Mouse (Mus musculus) MEL (cell line): Measurements from ENCODE around the gene Gjc1. TPM values are rescaled to one million over a fixed set of nuclear protein-coding genes. Genes with fewer than 3 reads are reported as not detected.

ENCODE experiments used
- DNase-seq: peaks from one replicate; pipeline ENCODE4 v3.0.0; 2011; ENCODE audit warnings: low read depth, low spot score
- H3K27ac ChIP-seq: 2 replicates; pipeline ENCODE4 v1.5.1; 2012; ENCODE audit warnings: low read depth, mild to moderate bottlenecking, control low read depth, low read length, moderate library complexity; ENCODE audit not compliant: control insufficient read depth
- H3K27me3 ChIP-seq, 2 experiments: fragments of 150-350 bp in 1 of 2; sonication (generic) in 1 of 2; 2 replicates each; pipeline ENCODE4 v1.6.1; 2012; ENCODE audit warnings: low read length in 2 of 2, mild to moderate bottlenecking in 2 of 2, improper control_type of control experiment in 1 of 2, moderate library complexity in 1 of 2; ENCODE audit not compliant: insufficient read depth in 2 of 2, control insufficient read depth in 1 of 2
- H3K36me3 ChIP-seq, 2 experiments: 2 replicates each; pipeline ENCODE4 v1.6.1; 2012 to 2014; ENCODE audit warnings: low read length in 2 of 2, improper control_type of control experiment in 1 of 2, inconsistent platforms in 1 of 2, mild to moderate bottlenecking in 1 of 2; ENCODE audit not compliant: insufficient read depth in 2 of 2, control insufficient read depth in 1 of 2
- H3K4me1 ChIP-seq, 2 experiments: fragments of 150-350 bp in 1 of 2; sonication (generic) in 1 of 2; 2 replicates each; pipeline ENCODE4 v1.6.1; 2012; ENCODE audit warnings: low read length in 2 of 2, improper control_type of control experiment in 1 of 2, mild to moderate bottlenecking in 1 of 2; ENCODE audit not compliant: insufficient read depth in 2 of 2, control insufficient read depth in 1 of 2
- H3K4me3 ChIP-seq, 2 experiments: fragments of 150-350 bp in 1 of 2; sonication (generic) in 1 of 2; 2 replicates each; pipeline ENCODE4 v1.5.1; 2012; ENCODE audit warnings: low read depth in 2 of 2, low read length in 2 of 2, mild to moderate bottlenecking in 2 of 2, moderate library complexity in 2 of 2, control low read depth in 1 of 2, improper control_type of control experiment in 1 of 2; ENCODE audit not compliant: control insufficient read depth in 1 of 2, insufficient read depth in 1 of 2
- H3K79me2 ChIP-seq: 2 replicates; pipeline ENCODE4 v1.6.1; 2012; ENCODE audit warnings: mild to moderate bottlenecking, low read length, moderate library complexity; ENCODE audit not compliant: control insufficient read depth, poor library complexity, insufficient read depth
- H3K9ac ChIP-seq: 2 replicates; pipeline ENCODE4 v1.6.1; 2012; ENCODE audit warnings: low read depth, mild to moderate bottlenecking, control low read depth, low read length, moderate library complexity; ENCODE audit not compliant: control insufficient read depth, poor library complexity, severe bottlenecking
- H3K9me3 ChIP-seq: fragments of 150-350 bp; sonication (generic); replicated peaks from 2 replicates; pipeline ENCODE4 v1.6.1; 2012; ENCODE audit warnings: mild to moderate bottlenecking, low read length, improper control_type of control experiment, moderate library complexity; ENCODE audit not compliant: insufficient read depth
- CHD1 ChIP-seq: IDR thresholded peaks from 2 replicates; pipeline ENCODE4 v1.6.1; 2012; ENCODE audit warnings: low read depth, mild to moderate bottlenecking, inconsistent platforms, low read length, improper control_type of control experiment
- EP300 ChIP-seq, 2 experiments: IDR thresholded peaks; 2 replicates each; pipeline ENCODE4 v1.6.1; 2011; ENCODE audit warnings: improper control_type of control experiment in 2 of 2, low read length in 2 of 2, low read depth in 1 of 2, mild to moderate bottlenecking in 1 of 2
- GATA1 ChIP-seq: IDR thresholded peaks from 2 replicates; pipeline ENCODE4 v1.6.1; 2011; ENCODE audit warnings: low read depth, low read length, improper control_type of control experiment
- MAX ChIP-seq: IDR thresholded peaks from 2 replicates; pipeline ENCODE4 v1.6.1; 2011; ENCODE audit warnings: low read length, improper control_type of control experiment
- MXI1 ChIP-seq: IDR thresholded peaks from 2 replicates; pipeline ENCODE4 v1.6.1; 2011; ENCODE audit warnings: mild to moderate bottlenecking, low read depth, low read length, improper control_type of control experiment
- MYC ChIP-seq: IDR thresholded peaks from 2 replicates; pipeline ENCODE4 v1.6.1; 2011; ENCODE audit warnings: low read depth, mild to moderate bottlenecking, low read length, improper control_type of control experiment, moderate library complexity
- NELFE ChIP-seq: IDR thresholded peaks from 2 replicates; pipeline ENCODE4 v1.6.1; 2011; ENCODE audit warnings: low read depth, low read length, improper control_type of control experiment
- NRF1 ChIP-seq: IDR thresholded peaks from 2 replicates; pipeline ENCODE4 v1.6.1; 2014; ENCODE audit warnings: low read depth, mild to moderate bottlenecking, inconsistent platforms, low read length, improper control_type of control experiment, moderate library complexity; ENCODE audit not compliant: poor library complexity, insufficient read depth, severe bottlenecking
- RCOR1 ChIP-seq: IDR thresholded peaks from 2 replicates; pipeline ENCODE4 v1.6.1; 2012; ENCODE audit warnings: low read depth, mild to moderate bottlenecking, inconsistent platforms, low read length, improper control_type of control experiment
- SIN3A ChIP-seq: IDR thresholded peaks from 2 replicates; pipeline ENCODE4 v1.6.1; 2012; ENCODE audit warnings: low read length, improper control_type of control experiment, inconsistent platforms
- TBP ChIP-seq: IDR thresholded peaks from 2 replicates; pipeline ENCODE4 v1.8.0; 2011; ENCODE audit warnings: low read depth, low read length, improper control_type of control experiment
- TCF12 ChIP-seq: IDR thresholded peaks from 2 replicates; pipeline ENCODE4 v1.6.1; 2014; ENCODE audit warnings: low read depth, mild to moderate bottlenecking, inconsistent platforms, low read length, improper control_type of control experiment, moderate library complexity
- ZC3H11A ChIP-seq: IDR thresholded peaks from 2 replicates; pipeline ENCODE4 v1.6.1; 2012; ENCODE audit warnings: low read depth, mild to moderate bottlenecking, inconsistent platforms, low read length, improper control_type of control experiment
- ZKSCAN1 ChIP-seq: IDR thresholded peaks from 2 replicates; pipeline ENCODE4 v1.6.1; 2012; ENCODE audit warnings: low read depth, mild to moderate bottlenecking, inconsistent platforms, low read length, improper control_type of control experiment, moderate library complexity
- ZMIZ1 ChIP-seq: IDR thresholded peaks from 2 replicates; pipeline ENCODE4 v1.6.1; 2012; ENCODE audit warnings: low read depth, mild to moderate bottlenecking, inconsistent platforms, low read length, improper control_type of control experiment, moderate library complexity
- ZNF384 ChIP-seq: IDR thresholded peaks from 2 replicates; pipeline ENCODE4 v1.6.1; 2012; ENCODE audit warnings: low read depth, mild to moderate bottlenecking, inconsistent platforms, low read length, improper control_type of control experiment
- polyA plus RNA-seq, 2 experiments: library from polyadenylated mRNA; stranded (reverse) in 1 of 2; unstranded in 1 of 2; fragments of >175 nt in 1 of 2; fragments of >200 nt in 1 of 2; gene quantifications; 2 replicates each; pipeline versions ENCODE4 v1.2.1 to v1.2.4; 2012; ENCODE audit warnings: low replicate concordance in 2 of 2, low read depth in 1 of 2; ENCODE audit not compliant: insufficient read length in 2 of 2, insufficient read depth in 1 of 2, missing spikeins in 1 of 2
- total RNA-seq: library from RNA; depleted of rRNA; stranded (reverse); fragments of 300-350 nt; gene quantifications from 2 replicates; pipeline ENCODE4 v1.2.3, GENCODE M21; 2012

Gene Gjc1
- total and polyA plus RNA-seq, 3 experiments, result not detected

GRCm38 (mm10) chr11:102779081-102779638 is 40.3 kb downstream of the Gjc1 start:
- Histone ChIP-seq H3K36me3 (no peaks in the 10 kb centered on the region), H3K4me3 (no peak overlapping the region), H3K27me3 (peaks cover 6 to 10% of the 10 kb centered on the region in 2 experiments), H3K4me1 (peaks cover 0 to 15% of the 10 kb centered on the region in 2 experiments; a peak in 2 of 4 replicates), H3K9me3 (no peaks in the 10 kb centered on the region), H3K9ac (no peak overlapping the region), H3K27ac (no peak overlapping the region), H3K79me2 (no peaks in the 10 kb centered on the region)
- DNase-seq, result no peak
- TF ChIP-seq NRF1, result no peak
- TF ChIP-seq ZNF384, result no peak
- no peak for TF ChIP-seq ZKSCAN1
- no peak for TF ChIP-seq CHD1
- TF ChIP-seq MAX, result no peak
- no peak for TF ChIP-seq SIN3A
- TF ChIP-seq GATA1, result no peak
- TF ChIP-seq ZMIZ1, result no peak
- TF ChIP-seq NELFE, result no peak
- TF ChIP-seq TCF12, result no peak
- no peak for TF ChIP-seq RCOR1
- TF ChIP-seq ZC3H11A, result no peak
- TF ChIP-seq MYC, result no peak
- TF ChIP-seq TBP, result no peak
- TF ChIP-seq MXI1, result no peak

GRCm38 (mm10) chr11:102778597-102778996 is 40.9 kb downstream of the Gjc1 start:
- H3K4me1 ChIP-seq, result peaks cover 0 to 17% of the 10 kb centered on the region in 2 experiments; a peak in 2 of 4 replicates
- H3K27ac ChIP-seq, result no peak overlapping the region
- no peak for DNase-seq
- no peaks in the 10 kb centered on the region for H3K79me2 ChIP-seq
- H3K36me3 ChIP-seq, result no peaks in the 10 kb centered on the region
- H3K9ac ChIP-seq, result no peak overlapping the region
- peaks cover 6 to 10% of the 10 kb centered on the region in 2 experiments for H3K27me3 ChIP-seq
- no peak overlapping the region for H3K4me3 ChIP-seq
- TF ChIP-seq EP300 (IDR thresholded peaks at IDR 0.05; ENCODE audit: low read depth in 1 of 2, low read length in 2 of 2) (no peak), RCOR1 (no peak)
- TF ChIP-seq, all 39 proteins: peak for 0
- H3K9me3 ChIP-seq, result no peaks in the 10 kb centered on the region
